Mouse (Mus musculus) frontal cortex, postnatal 10 days (tissue): ENCODE data around the gene Rft1.

ENCODE experiments used
- DNase-seq, 2 experiments: peaks; one replicate each; pipeline ENCODE4 v3.0.0; 2022; ENCODE audit warnings: low spot score in 2 of 2, mixed read lengths in 1 of 2

The Rft1 gene

GRCm38 (mm10) chr14:30731896-30732295, 77.7 kb downstream of the Rft1 start:
- no peak for DNase-seq

DNA sequence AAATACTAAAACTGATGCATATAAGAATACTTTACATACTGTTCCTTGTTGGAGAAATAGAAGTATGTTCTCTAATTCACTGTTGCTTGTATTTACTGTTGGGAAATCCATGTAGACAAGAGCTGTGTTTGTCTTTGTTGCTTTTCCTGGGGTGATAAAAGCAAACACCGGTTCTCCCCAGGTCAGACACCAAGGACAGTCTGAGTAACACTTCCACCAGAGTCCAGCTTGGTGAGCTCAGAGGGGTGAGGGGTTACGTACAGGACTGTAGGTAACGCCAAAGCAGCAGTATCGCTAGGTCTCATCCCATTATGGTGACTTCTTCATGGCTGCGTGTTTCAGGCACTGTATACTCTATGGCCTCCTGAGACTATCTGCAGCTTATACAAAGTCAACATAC, 80.5 kb downstream of the Rft1 start:
- DNase-seq = no peak

- no peak for DNase-seq
These were observed 81.7 kb downstream of the Rft1 start for GRCm38 (mm10) chr14:30735810-30736209.

DNA sequence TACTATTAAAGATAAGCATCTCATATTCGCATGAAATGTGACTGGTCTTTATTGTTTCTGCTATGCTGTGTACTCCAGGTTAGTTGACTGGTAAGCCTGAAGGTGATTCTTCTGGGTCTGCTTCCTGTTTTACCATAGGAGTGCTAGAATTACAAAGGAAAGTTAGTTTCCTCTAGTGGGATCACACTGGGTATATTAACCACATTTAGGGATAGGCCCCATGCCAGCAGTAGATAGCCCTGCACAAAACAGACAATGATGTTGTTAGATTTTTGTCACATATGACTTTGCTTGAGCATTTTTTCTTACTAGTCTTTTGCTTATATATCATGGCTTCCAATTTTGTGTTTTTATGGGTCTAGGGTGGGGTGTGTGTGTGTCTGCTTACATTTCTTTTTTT, 82.3 kb downstream of the Rft1 start:
- no peak for DNase-seq
